Mouse (Mus musculus) CH12.LX (cell line): ENCODE data around the gene Gcm2. TPM values are rescaled to one million over a fixed set of nuclear protein-coding genes. Genes with fewer than 3 reads are reported as not detected.

Source experiments
- DNase-seq: peaks from one replicate; pipeline ENCODE4 v3.0.0-alpha.2; 2013; ENCODE audit errors: extremely low read depth
- H3K27ac ChIP-seq: 2 replicates; pipeline ENCODE4 v1.5.1; 2012; ENCODE audit warnings: low read depth, mild to moderate bottlenecking, control low read depth, moderate library complexity; ENCODE audit not compliant: insufficient read depth
- H3K27me3 ChIP-seq: replicated peaks from 2 replicates; pipeline ENCODE3; 2012; ENCODE audit warnings: inconsistent platforms
- H3K36me3 ChIP-seq, 2 experiments: replicated peaks in 1 of 2; 2 replicates each; pipeline versions ENCODE3 to v1.6.1; 2012; ENCODE audit warnings: inconsistent platforms in 1 of 2, low read length in 1 of 2, mild to moderate bottlenecking in 1 of 2, mixed read lengths in 1 of 2, moderate library complexity in 1 of 2; ENCODE audit not compliant: control insufficient read depth in 1 of 2, insufficient read depth in 1 of 2
- H3K4me1 ChIP-seq, 2 experiments: 2 replicates each; pipeline ENCODE4 v1.6.1; 2012; ENCODE audit warnings: inconsistent platforms in 1 of 2, moderate library complexity in 1 of 2; ENCODE audit not compliant: insufficient read depth in 2 of 2, control insufficient read depth in 1 of 2
- H3K4me2 ChIP-seq: 2 replicates; pipeline ENCODE4 v1.6.1; 2012; ENCODE audit warnings: low read depth, mild to moderate bottlenecking, control low read depth; ENCODE audit not compliant: poor library complexity, insufficient read depth, severe bottlenecking
- H3K4me3 ChIP-seq, 3 experiments: fragments of 150-350 bp in 1 of 3; sonication (generic) in 1 of 3; replicated peaks in 1 of 3; 2 replicates each; pipeline versions ENCODE3 to v1.5.1; 2011 to 2012; ENCODE audit warnings: low read depth in 2 of 3, low read length in 2 of 3, mild to moderate bottlenecking in 2 of 3, moderate library complexity in 2 of 3, control low read depth in 1 of 3, improper control_type of control experiment in 1 of 3, inconsistent platforms in 1 of 3, mixed read lengths in 1 of 3; ENCODE audit not compliant: poor library complexity in 1 of 3
- H3K79me2 ChIP-seq: replicated peaks from 2 replicates; pipeline ENCODE4 v1.6.1; 2012; ENCODE audit warnings: mild to moderate bottlenecking, moderate library complexity; ENCODE audit not compliant: control insufficient read depth, poor library complexity, insufficient read depth, severe bottlenecking; ENCODE audit errors: extremely low read depth
- H3K9ac ChIP-seq: 2 replicates; pipeline ENCODE4 v1.6.1; 2012; ENCODE audit warnings: low read depth, mild to moderate bottlenecking, control low read depth, moderate library complexity; ENCODE audit not compliant: insufficient read depth
- H3K9me3 ChIP-seq: replicated peaks from 2 replicates; pipeline ENCODE3; 2012; ENCODE audit warnings: low read length, inconsistent platforms, mixed read lengths
- CHD2 ChIP-seq: IDR thresholded peaks from 2 replicates; pipeline ENCODE4 v1.6.1; 2011; ENCODE audit warnings: low read length, improper control_type of control experiment
- CTCF ChIP-seq, 2 experiments: IDR thresholded peaks in 1 of 2; conservative IDR thresholded peaks in 1 of 2; 2 replicates each; pipeline ENCODE4 v1.5.1; 2011 to 2012; ENCODE audit warnings: low read depth in 2 of 2, low read length in 2 of 2, improper control_type of control experiment in 1 of 2, inconsistent platforms in 1 of 2, mild to moderate bottlenecking in 1 of 2, moderate library complexity in 1 of 2
- E2F4 ChIP-seq: IDR thresholded peaks from 2 replicates; pipeline ENCODE4 v1.6.1; 2011; ENCODE audit warnings: low read depth, low read length, improper control_type of control experiment; ENCODE audit not compliant: insufficient replicate concordance
- EP300 ChIP-seq: IDR thresholded peaks from 2 replicates; pipeline ENCODE4 v1.6.1; 2011; ENCODE audit warnings: low read length, improper control_type of control experiment
- ETS1 ChIP-seq: conservative IDR thresholded peaks from 2 replicates; pipeline ENCODE4 v1.6.1; 2012; ENCODE audit warnings: low read depth, mild to moderate bottlenecking, inconsistent platforms, low read length, improper control_type of control experiment, moderate library complexity
- GABPA ChIP-seq: IDR thresholded peaks from 2 replicates; pipeline ENCODE4 v1.6.1; 2012; ENCODE audit warnings: low read depth, low read length, improper control_type of control experiment, inconsistent platforms; ENCODE audit not compliant: insufficient replicate concordance
- MAZ ChIP-seq: IDR thresholded peaks from 2 replicates; pipeline ENCODE4 v1.6.1; 2012; ENCODE audit warnings: low read depth, mild to moderate bottlenecking, inconsistent platforms, low read length, improper control_type of control experiment, moderate library complexity
- MEF2A ChIP-seq: IDR thresholded peaks from 2 replicates; pipeline ENCODE4 v1.6.1; 2014; ENCODE audit warnings: low read depth, mild to moderate bottlenecking, inconsistent platforms, low read length, improper control_type of control experiment, borderline replicate concordance
- MXI1 ChIP-seq: IDR thresholded peaks from 2 replicates; pipeline ENCODE4 v1.6.1; 2011; ENCODE audit warnings: mild to moderate bottlenecking, low read depth, low read length, improper control_type of control experiment
- PAX5 ChIP-seq: IDR thresholded peaks from 2 replicates; pipeline ENCODE4 v1.6.1; 2012; ENCODE audit warnings: low read length, inconsistent platforms, mixed read lengths
- RAD21 ChIP-seq: IDR thresholded peaks from 2 replicates; pipeline ENCODE4 v1.6.1; 2011; ENCODE audit warnings: low read depth, mild to moderate bottlenecking, low read length, improper control_type of control experiment, moderate library complexity
- SMC3 ChIP-seq: IDR thresholded peaks from 2 replicates; pipeline ENCODE4 v1.6.1; 2011; ENCODE audit warnings: low read depth, low read length, improper control_type of control experiment
- UBTF ChIP-seq: IDR thresholded peaks from 2 replicates; pipeline ENCODE4 v1.6.1; 2012; ENCODE audit warnings: low read depth, mild to moderate bottlenecking, inconsistent platforms, low read length, improper control_type of control experiment, moderate library complexity
- USF1 ChIP-seq: IDR thresholded peaks from 2 replicates; pipeline ENCODE4 v1.6.1; 2014; ENCODE audit warnings: low read depth, mild to moderate bottlenecking, inconsistent platforms, low read length, improper control_type of control experiment
- ZC3H11A ChIP-seq: IDR thresholded peaks from 2 replicates; pipeline ENCODE4 v1.6.1; 2012; ENCODE audit warnings: low read depth, mild to moderate bottlenecking, inconsistent platforms, low read length, improper control_type of control experiment
- ZKSCAN1 ChIP-seq: IDR thresholded peaks from 2 replicates; pipeline ENCODE4 v1.6.1; 2012; ENCODE audit warnings: low read depth, inconsistent platforms, low read length, improper control_type of control experiment, borderline replicate concordance
- ZMIZ1 ChIP-seq: IDR thresholded peaks from 2 replicates; pipeline ENCODE4 v1.6.1; 2012; ENCODE audit warnings: low read depth, mild to moderate bottlenecking, inconsistent platforms, low read length, improper control_type of control experiment
- dilution Hi-C: fragments of 300-500 bp; cut with MboI; formaldehyde crosslinking; loops from 2 replicates; pipeline ENCODE4 v1.14.3; 2020; ENCODE audit warnings: low sequenced_read_pairs; ENCODE audit not compliant: extremely low pct_unique_long_range_greater_than_20kb, extremely low pct_ligation_motif_present
- in situ Hi-C: fragments of 300-500 bp; cut with MboI; formaldehyde crosslinking; loops from 3 replicates; pipeline ENCODE4 v1.14.3; 2019; ENCODE audit warnings: low sequenced_read_pairs, low pct_ligation_motif_present, low pct_unique_long_range_greater_than_20kb, mixed read lengths
- polyA plus RNA-seq: library from polyadenylated mRNA; unstranded; fragments of >175 nt; gene quantifications from 2 replicates; pipeline ENCODE4 v1.2.1, GENCODE M21; 2012; ENCODE audit warnings: low read depth; ENCODE audit not compliant: insufficient read length
- total RNA-seq, 2 experiments: library from RNA; depleted of rRNA; stranded (reverse); fragments of 300-350 nt in 1 of 2; fragments of >200 nt in 1 of 2; gene quantifications; 2 replicates each; pipeline ENCODE4 v1.2.3; 2012 to 2014

Gcm2 gene
- total and polyA plus RNA-seq, 3 experiments: 2.4 to 8.7 (median 7.2) TPM

DNA sequence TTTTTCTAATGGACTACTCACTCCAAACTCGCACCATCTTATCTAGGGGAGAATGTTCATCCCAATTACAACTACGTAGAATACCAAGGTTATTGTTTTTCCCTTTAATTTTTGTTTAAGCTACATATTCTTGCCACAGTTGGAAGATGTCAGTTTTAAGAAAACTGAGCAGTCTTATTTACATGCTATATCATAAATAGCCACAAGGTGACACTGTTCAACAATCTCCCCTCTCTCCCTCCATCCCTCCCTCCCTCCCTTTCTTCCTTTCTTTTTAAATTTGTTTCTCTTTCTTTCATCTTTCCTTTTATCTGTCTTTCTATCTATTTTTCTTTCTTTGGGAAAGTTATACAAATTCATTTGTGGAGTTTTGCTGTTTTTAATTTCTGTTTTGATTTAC is 25.7 kb downstream of the Gcm2 start:
- dilution Hi-C loops: no loop called here
- no peak for TF ChIP-seq E2F4
- peak; percentile 77 for TF ChIP-seq MAZ
- TF ChIP-seq CHD2: no peak
- TF ChIP-seq SMC3: peak; percentile 68
- peak; percentile 70 for TF ChIP-seq RAD21
- peak in 1 of 2 experiments; percentile 74; a peak in 3 of 4 replicates for TF ChIP-seq CTCF (conservative IDR thresholded peaks at IDR 0.05 in 1 of 2, IDR thresholded peaks at IDR 0.05 in 1 of 2; ENCODE audit: low read depth in 2 of 2, low read length in 2 of 2)
- TF ChIP-seq, all 38 proteins: peak for 4
- Histone ChIP-seq H3K4me1 (peaks cover 0 to 17% of the 10 kb centered on the region in 2 experiments; a peak in 2 of 4 replicates), H3K9me3 (no peaks in the 10 kb centered on the region), H3K79me2 (no peaks in the 10 kb centered on the region), H3K27me3 (no peaks in the 10 kb centered on the region), H3K36me3 (no peaks in the 10 kb centered on the region), H3K9ac (no peak overlapping the region), H3K4me3 (no peak overlapping the region), H3K4me2 (no peak overlapping the region), H3K27ac (no peak overlapping the region)
- DNase-seq: peak; percentile 37
- in situ Hi-C loops: loop anchor here (10.0 kb wide), 1 partner anchor 150 kb away; no protein-coding TSS in a partner anchor

DNA sequence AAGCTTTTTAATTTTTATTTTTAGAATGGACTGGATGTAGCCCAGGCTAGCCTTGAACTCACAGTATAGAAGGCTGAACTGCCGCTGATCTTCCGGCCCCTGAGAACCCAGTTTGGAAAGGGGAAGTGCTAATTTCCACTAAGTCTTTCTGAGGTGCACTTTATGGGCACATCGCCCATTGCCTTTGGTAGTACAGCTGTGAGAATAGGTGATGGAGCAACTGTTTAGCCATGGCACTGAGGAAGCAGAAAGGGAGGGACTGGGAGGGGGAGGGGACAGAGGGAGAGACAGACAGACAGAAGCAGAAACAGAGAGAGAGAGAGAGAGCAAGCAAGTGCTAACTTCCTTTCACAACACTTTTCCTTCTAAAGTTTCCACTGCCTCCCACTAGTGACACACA is 26.3 kb downstream of the Gcm2 start:
- peaks cover 0 to 17% of the 10 kb centered on the region in 2 experiments; a peak in 2 of 4 replicates for H3K4me1 ChIP-seq
- no peak overlapping the region for H3K9ac ChIP-seq
- H3K27ac ChIP-seq: no peak overlapping the region
- H3K9me3 ChIP-seq: no peaks in the 10 kb centered on the region
- DNase-seq: peak; percentile 11
- no peak overlapping the region for H3K4me2 ChIP-seq
- H3K36me3 ChIP-seq: no peaks in the 10 kb centered on the region
- H3K27me3 ChIP-seq: no peaks in the 10 kb centered on the region
- TF ChIP-seq MAZ (no peak), GABPA (no peak), ZC3H11A (no peak), MXI1 (no peak), E2F4 (no peak), ETS1 (no peak), CTCF (conservative IDR thresholded peaks at IDR 0.05 in 1 of 2, IDR thresholded peaks at IDR 0.05 in 1 of 2; ENCODE audit: low read depth in 2 of 2, low read length in 2 of 2) (no peak), MEF2A (no peak), UBTF (no peak), EP300 (no peak), USF1 (no peak), PAX5 (no peak), ZMIZ1 (no peak), ZKSCAN1 (no peak)
- no peaks in the 10 kb centered on the region for H3K79me2 ChIP-seq
- H3K4me3 ChIP-seq: no peak overlapping the region
- in situ Hi-C loops (loop anchor here (10.0 kb wide), 1 partner anchor 150 kb away; no protein-coding TSS in a partner anchor), dilution Hi-C loops (no loop called here)
